Mouse (Mus musculus): ENCODE results near the gene Foxred1. TPM values are rescaled to one million over a fixed set of nuclear protein-coding genes. Genes with fewer than 3 reads are reported as not detected.

The Foxred1 gene
- total and polyA plus RNA-seq, 3 experiments, result 39.0 to 42.4 TPM; not detected in 1

GRCm38 (mm10) chr9:35164142-35164874, 46.5 kb downstream of the Foxred1 start:
- no peaks in the 10 kb centered on the region for H3K27me3 ChIP-seq (ENCODE audit: control insufficient read depth in 1 of 2, insufficient read depth in 2 of 2, low read length in 2 of 2)
- no peak overlapping the region for H3K4me3 ChIP-seq (ENCODE audit: control insufficient read depth in 1 of 2, insufficient read depth in 1 of 2, low read depth in 2 of 2, low read length in 2 of 2)
- H3K79me2 ChIP-seq (ENCODE audit: control insufficient read depth, insufficient read depth, low read length, poor library complexity), result no peaks in the 10 kb centered on the region
- no peaks in the 10 kb centered on the region for H3K4me1 ChIP-seq (ENCODE audit: control insufficient read depth in 1 of 2, insufficient read depth in 2 of 2, low read length in 2 of 2)
- DNase-seq (ENCODE audit: low read depth, low spot score), result peak; percentile 14
- no peak overlapping the region for H3K27ac ChIP-seq (ENCODE audit: control insufficient read depth, low read depth, low read length)
- TF ChIP-seq EP300 (IDR thresholded peaks at IDR 0.05; ENCODE audit: low read depth in 1 of 2, low read length in 2 of 2) (peak in 1 of 2 experiments; percentile 33; a peak in 1 of 4 replicates), TAL1 (IDR thresholded peaks at IDR 0.05; ENCODE audit: low read length) (peak; percentile 17; the same call in 1 of the 2 replicates), MAFK (IDR thresholded peaks at IDR 0.05; ENCODE audit: borderline replicate concordance, low read depth, low read length) (no peak)
- peaks cover 0 to 5% of the 10 kb centered on the region in 2 experiments; a peak in 2 of 4 replicates for H3K36me3 ChIP-seq (ENCODE audit: control insufficient read depth in 1 of 2, insufficient read depth in 2 of 2, low read length in 2 of 2)
- H3K9me3 ChIP-seq (replicated peaks; ENCODE audit: insufficient read depth, low read length), result no peaks in the 10 kb centered on the region
- H3K9ac ChIP-seq (ENCODE audit: control insufficient read depth, low read depth, low read length, poor library complexity, severe bottlenecking), result no peak overlapping the region

- no peaks in the 10 kb centered on the region for H3K9me3 ChIP-seq (replicated peaks; ENCODE audit: insufficient read depth, low read length)
- TF ChIP-seq RCOR1 (IDR thresholded peaks at IDR 0.05; ENCODE audit: low read depth, low read length) (no peak), ZKSCAN1 (IDR thresholded peaks at IDR 0.05; ENCODE audit: low read depth, low read length) (no peak), CHD1 (IDR thresholded peaks at IDR 0.05; ENCODE audit: low read depth, low read length) (no peak), SMC3 (IDR thresholded peaks at IDR 0.05; ENCODE audit: low read depth, low read length) (no peak), MAZ (IDR thresholded peaks at IDR 0.05; ENCODE audit: low read depth, low read length) (no peak), CHD2 (IDR thresholded peaks at IDR 0.05; ENCODE audit: low read length) (no peak), MXI1 (IDR thresholded peaks at IDR 0.05; ENCODE audit: low read depth, low read length) (no peak), ETS1 (IDR thresholded peaks at IDR 0.05; ENCODE audit: low read depth, low read length) (no peak), POLR2AphosphoS2 (IDR thresholded peaks at IDR 0.05; ENCODE audit: low read length) (no peak)
- no peak overlapping the region for H3K27ac ChIP-seq (ENCODE audit: control insufficient read depth, low read depth, low read length)
- no peaks in the 10 kb centered on the region for H3K79me2 ChIP-seq (ENCODE audit: control insufficient read depth, insufficient read depth, low read length, poor library complexity)
- H3K4me1 ChIP-seq (ENCODE audit: control insufficient read depth in 1 of 2, insufficient read depth in 2 of 2, low read length in 2 of 2), result no peaks in the 10 kb centered on the region
- H3K4me3 ChIP-seq (ENCODE audit: control insufficient read depth in 1 of 2, insufficient read depth in 1 of 2, low read depth in 2 of 2, low read length in 2 of 2), result no peak overlapping the region
- peaks cover 0 to 5% of the 10 kb centered on the region in 2 experiments; a peak in 2 of 4 replicates for H3K36me3 ChIP-seq (ENCODE audit: control insufficient read depth in 1 of 2, insufficient read depth in 2 of 2, low read length in 2 of 2)
- H3K9ac ChIP-seq (ENCODE audit: control insufficient read depth, low read depth, low read length, poor library complexity, severe bottlenecking), result no peak overlapping the region
- no peaks in the 10 kb centered on the region for H3K27me3 ChIP-seq (ENCODE audit: control insufficient read depth in 1 of 2, insufficient read depth in 2 of 2, low read length in 2 of 2)
- DNase-seq (ENCODE audit: low read depth, low spot score), result no peak
Measured at GRCm38 (mm10) chr9:35163011-35163690, 47.7 kb downstream of the Foxred1 start.

GRCm38 (mm10) chr9:35161721-35162120, 49.1 kb downstream of the Foxred1 start:
- Histone ChIP-seq H3K27ac (ENCODE audit: control insufficient read depth, low read depth, low read length) (no peak overlapping the region), H3K9me3 (replicated peaks; ENCODE audit: insufficient read depth, low read length) (no peaks in the 10 kb centered on the region), H3K9ac (ENCODE audit: control insufficient read depth, low read depth, low read length, poor library complexity, severe bottlenecking) (no peak overlapping the region), H3K4me1 (ENCODE audit: control insufficient read depth in 1 of 2, insufficient read depth in 2 of 2, low read length in 2 of 2) (no peaks in the 10 kb centered on the region), H3K36me3 (ENCODE audit: control insufficient read depth in 1 of 2, insufficient read depth in 2 of 2, low read length in 2 of 2) (peaks cover 0 to 5% of the 10 kb centered on the region in 2 experiments; a peak in 2 of 4 replicates), H3K79me2 (ENCODE audit: control insufficient read depth, insufficient read depth, low read length, poor library complexity) (no peaks in the 10 kb centered on the region), H3K27me3 (ENCODE audit: control insufficient read depth in 1 of 2, insufficient read depth in 2 of 2, low read length in 2 of 2) (no peaks in the 10 kb centered on the region), H3K4me3 (ENCODE audit: control insufficient read depth in 1 of 2, insufficient read depth in 1 of 2, low read depth in 2 of 2, low read length in 2 of 2) (no peak overlapping the region)
- no peak for DNase-seq (ENCODE audit: low read depth, low spot score)
- TF ChIP-seq CHD2 (IDR thresholded peaks at IDR 0.05; ENCODE audit: low read length), result no peak
- no peak for TF ChIP-seq MEF2A (IDR thresholded peaks at IDR 0.05; ENCODE audit: extremely low read depth, insufficient replicate concordance, low read depth, low read length, poor library complexity, severe bottlenecking)
- TF ChIP-seq NRF1 (IDR thresholded peaks at IDR 0.05; ENCODE audit: insufficient read depth, low read depth, low read length, poor library complexity, severe bottlenecking), result no peak
- TF ChIP-seq GABPA (IDR thresholded peaks at IDR 0.05; ENCODE audit: low read depth, low read length), result no peak
- no peak for TF ChIP-seq NELFE (IDR thresholded peaks at IDR 0.05; ENCODE audit: low read depth, low read length)
- no peak for TF ChIP-seq SIN3A (IDR thresholded peaks at IDR 0.05; ENCODE audit: low read length)
- no peak for TF ChIP-seq CHD1 (IDR thresholded peaks at IDR 0.05; ENCODE audit: low read depth, low read length)
- TF ChIP-seq MAFK (IDR thresholded peaks at IDR 0.05; ENCODE audit: borderline replicate concordance, low read depth, low read length), result no peak
- TF ChIP-seq UBTF (IDR thresholded peaks at IDR 0.05; ENCODE audit: borderline replicate concordance, insufficient read depth, low read depth, low read length), result no peak
- TF ChIP-seq MAX (IDR thresholded peaks at IDR 0.05; ENCODE audit: low read length), result no peak
- no peak for TF ChIP-seq MYB (IDR thresholded peaks at IDR 0.05; ENCODE audit: low read depth, low read length)
- no peak for TF ChIP-seq ELF1 (IDR thresholded peaks at IDR 0.05; ENCODE audit: low read depth, low read length)
- TF ChIP-seq GATA1 (IDR thresholded peaks at IDR 0.05; ENCODE audit: low read depth, low read length), result no peak
- no peak for TF ChIP-seq USF1 (IDR thresholded peaks at IDR 0.05; ENCODE audit: low read depth, low read length)
